Mouse (Mus musculus): ENCODE results near the gene Itga2b.

- TF ChIP-seq GATA1 (IDR thresholded peaks at IDR 0.05; ENCODE audit: borderline replicate concordance, low read length) (no peak), FLI1 (IDR thresholded peaks at IDR 0.05; ENCODE audit: low read length) (no peak)
Measured at GRCm38 (mm10) chr11:102453131-102453530, 16.8 kb downstream of the Itga2b start.

All from megakaryocyte, embryonic 14.5 days (primary cell).